Mouse (Mus musculus): ENCODE measurements at regions not wholly inside any gene's neighbourhood (a gene's known extent, or its start where the extent isn't known, plus 50 kb on each side); places are given as distances from the start of the nearest gene placed in this dataset.

DNA sequence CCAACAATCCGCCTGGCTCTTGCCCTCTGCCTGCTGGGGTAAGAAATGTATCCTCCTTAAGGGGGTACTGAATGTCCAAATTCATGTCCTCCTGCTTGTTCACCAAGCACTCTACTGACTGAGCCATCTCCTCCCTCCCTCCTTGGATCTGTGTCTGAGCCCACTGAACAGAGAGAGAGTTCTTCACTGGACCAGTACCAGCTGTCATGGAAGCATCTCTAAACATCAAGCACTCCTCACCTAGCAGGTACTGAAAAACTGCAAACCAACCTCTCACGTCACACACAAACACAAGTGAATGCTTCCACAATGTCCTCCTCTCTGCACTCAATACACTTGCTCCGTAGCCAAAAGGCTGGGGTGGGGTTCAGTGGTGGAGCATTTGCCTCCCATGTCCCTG, 159.4 kb upstream of the Smim15 start:
- no peak for TF ChIP-seq CTCF (IDR thresholded peaks at IDR 0.05; ENCODE audit: extremely low read depth, insufficient read depth, low read length)
- TF ChIP-seq POLR2A (IDR thresholded peaks at IDR 0.05; ENCODE audit: extremely low read depth, insufficient read depth, low read length): no peak

Measured in cortical plate, adult 2 months (tissue).